Mouse (Mus musculus) B cell, adult (primary cell): ENCODE data around the gene Cfap161. TPM values are rescaled to one million over a fixed set of nuclear protein-coding genes. Genes with fewer than 3 reads are reported as not detected.

ENCODE experiments used
- total RNA-seq: library from RNA; stranded (reverse); gene quantifications from 4 replicates; pipeline ENCODE4 v1.2.4, GENCODE M21; 2023; ENCODE audit not compliant: inconsistent age

Gene Cfap161
- not detected in 4 replicates for total RNA-seq

DNA sequence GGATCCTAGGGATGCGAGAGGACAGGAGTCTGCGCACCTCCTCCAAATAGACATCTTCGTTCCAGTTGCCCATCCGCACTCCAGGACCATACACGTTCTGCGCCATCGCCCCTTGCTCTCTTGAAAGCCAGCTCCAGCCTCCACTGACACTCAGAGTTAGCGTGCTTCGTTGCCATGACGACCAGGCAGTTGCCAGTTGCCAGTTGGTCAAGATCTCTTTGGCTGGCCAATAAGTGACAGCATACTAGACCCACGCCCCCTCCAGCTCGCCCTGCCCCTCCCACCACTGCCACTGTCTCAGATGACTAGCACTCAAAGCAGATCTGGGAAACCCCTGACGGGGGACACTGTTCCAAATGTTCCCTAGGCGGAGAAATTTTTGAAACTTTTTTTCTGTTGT, at the start of gene Cfap161:
Gene Cfap161, minus strand, starts transcription at position 176 of the 400 bp plus-strand sequence.

DNA sequence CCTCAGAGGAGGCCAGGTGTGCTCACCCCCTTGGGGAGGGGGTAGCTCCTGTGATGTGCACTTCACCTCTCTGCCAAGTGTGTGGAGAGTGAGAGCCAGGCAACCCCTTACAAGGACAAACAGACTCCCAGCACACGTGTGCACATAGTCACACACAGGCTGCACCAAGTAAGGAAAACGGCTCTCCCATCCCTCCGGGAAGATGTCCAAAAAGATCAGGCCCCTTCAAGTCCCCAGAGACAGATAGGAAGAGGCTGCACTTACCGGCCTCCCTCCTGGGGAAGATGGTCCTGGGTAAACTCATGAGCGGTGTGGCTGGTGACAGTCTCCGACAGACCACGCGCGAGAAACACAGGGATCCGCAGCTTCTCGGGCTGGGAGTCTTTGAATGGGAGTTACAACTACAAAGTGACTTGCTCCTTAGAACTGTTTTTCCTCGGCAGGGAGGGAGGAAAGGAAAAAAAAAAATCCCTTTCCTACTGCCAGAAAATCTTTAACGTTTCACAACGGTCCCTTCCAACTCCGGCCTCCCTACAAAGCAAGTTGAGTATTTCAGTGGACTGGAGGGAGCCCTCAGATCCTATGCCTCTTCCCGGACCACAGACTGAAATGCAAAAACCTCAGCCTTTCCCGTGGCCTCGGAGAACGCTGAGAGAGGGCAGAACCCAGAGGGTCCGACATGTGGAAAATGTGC, 49.1 kb downstream of the Cfap161 start, which contains the start of gene Il16:
Gene Il16, minus strand, starts transcription at position 314 of the 694 bp plus-strand sequence.

Other genes with a start within 250 kb of the Cfap161 start
- 0.10 to 0.21 TPM in 2 of 4 replicates, not detected in the others for gene Tmc3, start 210.0 kb downstream of the Cfap161 start, total RNA-seq
- 38.9 to 43.2 TPM (median 41.4 TPM) in 4 replicates for gene Stard5, start 162.9 kb downstream of the Cfap161 start, total RNA-seq
- 203 to 212 TPM (median 208 TPM) in 4 replicates for gene Il16, start 49.2 kb downstream of the Cfap161 start, total RNA-seq
- gene Tlnrd1, start 89.4 kb upstream of the Cfap161 start, total RNA-seq = 16.9 to 20.1 TPM (median 17.2 TPM) in 4 replicates
- 18.5 to 30.9 TPM (median 24.0 TPM) in 4 replicates for gene Mesd, start 89.6 kb upstream of the Cfap161 start, total RNA-seq